Comparison of ENCODE assay signal across 13 mouse cellular contexts in genomic region chr11:79837076-79837990, GRCm38 (mm10).
DNase-seq lines count a peak whose midpoint lies in the region; ATAC-seq lines count a peak whose summit lies in the region.
"Had no signal": no experiment of that assay in that cellular context is flagged by ENCODE, and none has a peak within 500 bp of the region (broad histone marks: within the 10 kb centered on the region; RNA-seq: fewer than 3 reads in every experiment).

No protein-coding gene starts in this region.

- H3K4me3 ChIP-seq in heart, embryonic 15.5 days, result no peak overlapping the region
- H3K4me3 ChIP-seq in liver, embryonic 11.5 days (ENCODE audit: low read depth, low read length), result no peak overlapping the region
- H3K4me3 ChIP-seq: limb, embryonic 10.5 days; midbrain, embryonic 10.5 days had no signal

- WGBS in heart, embryonic 15.5 days, result 11% methylated on average over 6 of the region's 6 CpGs
- 20% methylated on average over 6 of the region's 6 CpGs for WGBS in liver, embryonic 11.5 days

- H3K4me2 ChIP-seq in heart, embryonic 15.5 days, result peak overlapping the region; percentile 3; the same call in 1 of the 2 replicates
- H3K4me2 ChIP-seq in liver, embryonic 11.5 days, result peak overlapping the region; percentile 45

- peak; percentile 60; the same call in 1 of the 2 replicates for ATAC-seq in heart, embryonic 15.5 days (replicated peaks; ENCODE audit: insufficient number of reproducible peaks, insufficient read depth, low FRiP score, low read depth)
- ATAC-seq in liver, embryonic 11.5 days (replicated peaks; ENCODE audit: low FRiP score), result peak; percentile 91
- no peak for ATAC-seq in erythroblast, adult 5-6 weeks (replicated peaks; ENCODE audit: low FRiP score, poor library complexity, severe bottlenecking)
- ATAC-seq: Patski had no signal

- peaks cover 12% of the 10 kb centered on the region for H3K4me1 ChIP-seq in heart, embryonic 15.5 days (replicated peaks)
- peaks cover 24% of the 10 kb centered on the region for H3K4me1 ChIP-seq in liver, embryonic 11.5 days (replicated peaks; ENCODE audit: control insufficient read depth, insufficient read depth, low read length)

- no peaks in the 10 kb centered on the region for H3K9me3 ChIP-seq in heart, embryonic 15.5 days (replicated peaks)
- H3K9me3 ChIP-seq in liver, embryonic 11.5 days (ENCODE audit: control insufficient read depth, low read length), result no peaks in the 10 kb centered on the region
- H3K9me3 ChIP-seq: limb, embryonic 10.5 days; midbrain, embryonic 10.5 days had no signal

- H3K27me3 ChIP-seq in heart, embryonic 15.5 days, result 0 out of 2 replicates have a peak, but pooled peaks cover 2% of the 10 kb centered on the region
- H3K27me3 ChIP-seq in liver, embryonic 11.5 days (replicated peaks; ENCODE audit: control insufficient read depth, insufficient read depth, low read length), result peaks cover 2% of the 10 kb centered on the region; the same call in 1 of the 2 replicates
- H3K27me3 ChIP-seq: Patski had no signal

- peak overlapping the region; percentile 65 for H3K27ac ChIP-seq in heart, embryonic 15.5 days
- H3K27ac ChIP-seq in liver, embryonic 11.5 days (ENCODE audit: low read depth, low read length), result peak overlapping the region; percentile 55; the same call in 1 of the 2 replicates
- H3K27ac ChIP-seq: kidney, postnatal 0 days; limb, embryonic 10.5 days; midbrain, embryonic 10.5 days had no signal

- no peaks in the 10 kb centered on the region for H3K36me3 ChIP-seq in heart, embryonic 15.5 days
- no peaks in the 10 kb centered on the region for H3K36me3 ChIP-seq in liver, embryonic 11.5 days (ENCODE audit: control insufficient read depth, insufficient read depth, low read length)
- H3K36me3 ChIP-seq: limb, embryonic 10.5 days; midbrain, embryonic 10.5 days had no signal

- no peak overlapping the region for H3K9ac ChIP-seq in heart, embryonic 15.5 days
- peak overlapping the region; percentile 22; the same call in 1 of the 2 replicates for H3K9ac ChIP-seq in liver, embryonic 11.5 days (ENCODE audit: low read depth, low read length)

- peak; percentile 37 for DNase-seq in adrenal gland, postnatal 14 days
- no peak for DNase-seq in adrenal gland, postnatal 36 days
- peak; percentile 11 for DNase-seq in 416B (ENCODE audit: low read depth)
- DNase-seq in liver, embryonic 11.5 days (ENCODE audit: low spot score), result peak; percentile 63
- DNase-seq in ovary, postnatal 36 days (ENCODE audit: low spot score), result no peak
- DNase-seq in frontal cortex, postnatal 10 days (ENCODE audit: low spot score in 2 of 2), result no peak
- DNase-seq: cerebellum, postnatal 25 days had no signal

Comparison
In these comparisons a context has a peak if more than half of its experiments do, and no peak if none do; other contexts are left out.
1. DNase-seq: peak in adrenal gland, postnatal 14 days (single experiment), 416B (single experiment) and liver, embryonic 11.5 days (single experiment); none in adrenal gland, postnatal 36 days (0 of 2), ovary, postnatal 36 days (single experiment) and frontal cortex, postnatal 10 days (0 of 2).